Mouse (Mus musculus) small intestine, adult 2 months (tissue): Measurements from ENCODE around the gene Tmem165.

ENCODE experiments used
- CTCF ChIP-seq: fragments of 200-500 bp; IDR thresholded peaks from 2 replicates; pipeline ENCODE4 v1.5.1; 2012; ENCODE audit warnings: low read depth, mild to moderate bottlenecking, control low read depth, inconsistent platforms, low read length, moderate library complexity, mixed read lengths; ENCODE audit not compliant: insufficient replicate concordance, insufficient read length; ENCODE audit errors: extremely low read depth
- POLR2A ChIP-seq: fragments of 200-500 bp; IDR thresholded peaks from 2 replicates; pipeline ENCODE4 v1.6.1; 2012; ENCODE audit warnings: low read depth, mild to moderate bottlenecking, control low read depth, inconsistent platforms, low read length, moderate library complexity

DNA sequence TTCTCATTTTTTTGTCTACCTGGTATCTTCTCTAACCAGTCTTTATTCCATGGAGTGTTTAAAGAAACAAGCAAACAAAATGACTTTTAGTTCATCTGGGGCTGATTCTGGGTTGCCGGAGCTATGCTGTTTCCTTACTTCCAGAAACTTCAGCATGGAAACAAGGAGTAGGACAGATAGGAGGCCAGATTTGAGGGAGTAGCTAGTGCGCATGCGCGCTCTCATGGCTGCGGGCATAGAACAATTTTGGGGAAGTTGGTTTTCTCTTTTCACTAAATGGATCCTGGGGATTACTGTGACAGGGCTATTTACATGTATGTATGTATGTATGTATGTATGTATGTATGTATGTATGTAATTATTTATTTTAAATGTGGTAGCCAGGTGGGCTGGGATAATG, 4.5 kb upstream of the Tmem165 start:
- TF ChIP-seq POLR2A (no peak), CTCF (no peak)
